Mouse (Mus musculus): ENCODE data around the gene Yipf3. TPM values are rescaled to one million over a fixed set of nuclear protein-coding genes. Genes with fewer than 3 reads are reported as not detected.

Yipf3 gene
- polyA plus RNA-seq, 1 experiment from 2014 or later, result 55.3 TPM

MicroRNAs within 50 kb of the gene (microRNA counts, 519-probe panel; counts per million panel counts)
- not detected for microRNA mmu-miR-693-3p
- microRNA mmu-miR-693-5p, result not detected

Small RNAs within 50 kb of the gene (microRNA-seq; reads per million reads assigned to microRNA genes)
- 1.4 reads per million for gene Mir693 (ENCODE audit: borderline number of aligned reads)

Other genes starting within 250 kb of the Yipf3 start
- 2.9 and 3.2 TPM in 2 replicates for gene Vegfa, start 215.7 kb upstream of the Yipf3 start, polyA plus RNA-seq (2014; fragmentation: Nextera tagmentation; extraction: Ambion mirVana)
- gene Mrps18a, start 137.1 kb upstream of the Yipf3 start, polyA plus RNA-seq (2014; fragmentation: Nextera tagmentation; extraction: Ambion mirVana), result 133 and 134 TPM in 2 replicates
- 12.5 and 13.0 TPM in 2 replicates for gene Rsph9, start 103.9 kb upstream of the Yipf3 start, polyA plus RNA-seq (2014; fragmentation: Nextera tagmentation; extraction: Ambion mirVana)
- gene Mad2l1bp, start 94.5 kb upstream of the Yipf3 start, polyA plus RNA-seq (2014; fragmentation: Nextera tagmentation; extraction: Ambion mirVana), result 37.1 and 37.2 TPM in 2 replicates
- gene Gtpbp2, start 87.0 kb upstream of the Yipf3 start, polyA plus RNA-seq (2014; fragmentation: Nextera tagmentation; extraction: Ambion mirVana), result 18.1 and 19.3 TPM in 2 replicates
- 11.3 and 12.0 TPM in 2 replicates for gene Polh, start 45.4 kb upstream of the Yipf3 start, polyA plus RNA-seq (2014; fragmentation: Nextera tagmentation; extraction: Ambion mirVana)
- 72.0 and 78.5 TPM in 2 replicates for gene Xpo5, start 45.3 kb upstream of the Yipf3 start, polyA plus RNA-seq (2014; fragmentation: Nextera tagmentation; extraction: Ambion mirVana)
- gene Polr1c, start within 50 bp of the Yipf3 start, polyA plus RNA-seq (2014; fragmentation: Nextera tagmentation; extraction: Ambion mirVana), result 121 and 127 TPM in 2 replicates
- gene Lrrc73, start 5.5 kb downstream of the Yipf3 start, polyA plus RNA-seq (2014; fragmentation: Nextera tagmentation; extraction: Ambion mirVana), result 0.89 and 1.2 TPM in 2 replicates
- 38.5 and 43.7 TPM in 2 replicates for gene Tjap1, start 34.9 kb downstream of the Yipf3 start, polyA plus RNA-seq (2014; fragmentation: Nextera tagmentation; extraction: Ambion mirVana)
- gene Dlk2, start 49.3 kb downstream of the Yipf3 start, polyA plus RNA-seq (2014; fragmentation: Nextera tagmentation; extraction: Ambion mirVana), result 1.2 and 2.0 TPM in 2 replicates
- gene Abcc10, start 80.3 kb downstream of the Yipf3 start, polyA plus RNA-seq (2014; fragmentation: Nextera tagmentation; extraction: Ambion mirVana), result 3.2 and 3.6 TPM in 2 replicates
- gene Zfp318, start 135.7 kb downstream of the Yipf3 start, polyA plus RNA-seq (2014; fragmentation: Nextera tagmentation; extraction: Ambion mirVana), result 12.1 and 15.3 TPM in 2 replicates
- 0.43 and 1.0 TPM in 2 replicates for gene Crip3, start 180.8 kb downstream of the Yipf3 start, polyA plus RNA-seq (2014; fragmentation: Nextera tagmentation; extraction: Ambion mirVana)
- not detected in 2 replicates for gene Slc22a7, start 190.4 kb downstream of the Yipf3 start, polyA plus RNA-seq (2014; fragmentation: Nextera tagmentation; extraction: Ambion mirVana)
- 0.38 and 0.63 TPM in 2 replicates for gene Ttbk1, start 239.6 kb downstream of the Yipf3 start, polyA plus RNA-seq (2014; fragmentation: Nextera tagmentation; extraction: Ambion mirVana)
- gene Dnph1, start 248.6 kb downstream of the Yipf3 start, polyA plus RNA-seq (2014; fragmentation: Nextera tagmentation; extraction: Ambion mirVana), result 65.9 and 74.9 TPM in 2 replicates